Mouse (Mus musculus) small intestine, adult 2 months (tissue): Measurements from ENCODE around the gene Fancc. TPM values are rescaled to one million over a fixed set of nuclear protein-coding genes. Genes with fewer than 3 reads are reported as not detected.

ENCODE experiments used
- H3K27ac ChIP-seq: fragments of 200-500 bp; 2 replicates; pipeline ENCODE4 v1.5.1; 2012; ENCODE audit warnings: low read depth, low read length, control low read depth, inconsistent platforms; ENCODE audit not compliant: insufficient read depth
- H3K27me3 ChIP-seq: fragments of 200-500 bp; 2 replicates; pipeline ENCODE4 v1.6.1; 2012; ENCODE audit warnings: mild to moderate bottlenecking, moderate library complexity, low read length, inconsistent platforms; ENCODE audit not compliant: control insufficient read depth, insufficient read depth
- H3K36me3 ChIP-seq: fragments of 200-500 bp; 2 replicates; pipeline ENCODE4 v1.6.1; 2012; ENCODE audit warnings: mild to moderate bottlenecking, low read length, control low read depth, inconsistent platforms; ENCODE audit not compliant: control insufficient read depth, insufficient read depth
- H3K4me1 ChIP-seq: fragments of 200-500 bp; 2 replicates; pipeline ENCODE4 v1.6.1; 2012; ENCODE audit warnings: low read length, inconsistent platforms, mixed read lengths; ENCODE audit not compliant: control insufficient read depth, insufficient read depth, insufficient read length
- H3K4me3 ChIP-seq: fragments of 200-500 bp; 2 replicates; pipeline ENCODE4 v1.5.1; 2012; ENCODE audit warnings: low read depth, mild to moderate bottlenecking, control low read depth, inconsistent platforms, low read length, moderate library complexity
- CTCF ChIP-seq: fragments of 200-500 bp; IDR thresholded peaks from 2 replicates; pipeline ENCODE4 v1.5.1; 2012; ENCODE audit warnings: low read depth, mild to moderate bottlenecking, control low read depth, inconsistent platforms, low read length, moderate library complexity, mixed read lengths; ENCODE audit not compliant: insufficient replicate concordance, insufficient read length; ENCODE audit errors: extremely low read depth
- POLR2A ChIP-seq: fragments of 200-500 bp; IDR thresholded peaks from 2 replicates; pipeline ENCODE4 v1.6.1; 2012; ENCODE audit warnings: low read depth, mild to moderate bottlenecking, control low read depth, inconsistent platforms, low read length, moderate library complexity
- WGBS: fragments of 180-500 bp; shearing (Covaris S2); methylation state at CpG from one replicate; pipeline ENCODE4 v1.1.7; 2018; 5-methylcytosine and 5-hydroxymethylcytosine counted together
- polyA plus RNA-seq: library from polyadenylated mRNA; depleted of rRNA; stranded (reverse); fragments of >200 nt; gene quantifications from 2 replicates; pipeline ENCODE4 v1.2.3, GENCODE M21; 2012; rRNA removed

Gene Fancc
- polyA plus RNA-seq, 1 experiment, result 3.9 TPM

DNA sequence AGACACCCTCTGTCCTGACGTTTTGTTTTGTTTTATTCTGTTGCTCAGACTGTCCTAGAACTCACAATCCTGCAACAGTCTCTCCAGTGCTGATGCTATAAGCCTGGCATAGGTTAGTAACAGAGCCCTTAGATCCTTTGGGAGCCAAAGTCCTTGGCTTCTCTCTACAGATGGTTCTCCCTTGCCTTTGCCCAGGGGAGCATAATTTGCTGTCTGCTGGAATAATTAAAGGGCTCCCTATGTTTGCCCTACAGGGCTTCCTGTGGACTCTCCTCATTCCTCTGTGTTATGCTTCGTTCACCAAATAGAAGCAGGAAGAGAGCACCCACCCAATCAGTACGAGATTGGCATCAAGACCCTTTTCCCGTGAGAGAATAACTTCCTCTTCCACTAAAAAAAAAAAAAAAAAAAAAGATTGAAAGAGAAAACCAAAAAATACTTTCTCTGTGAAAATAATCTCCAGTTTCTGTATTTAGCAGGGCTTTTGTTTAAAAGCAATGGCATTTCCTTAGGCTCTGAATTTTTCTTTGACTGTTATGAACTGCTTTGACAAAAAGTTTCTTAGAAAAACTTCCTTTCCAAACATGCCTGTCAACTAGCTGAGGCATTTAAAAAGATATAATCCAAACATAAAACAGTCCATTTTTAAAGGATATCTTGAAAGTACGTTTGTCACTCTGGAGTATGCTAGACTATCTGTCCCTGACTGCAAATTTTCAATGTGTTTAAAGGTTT, 260.8 kb downstream of the Fancc start:
- H3K27ac ChIP-seq, result no peak overlapping the region
- H3K4me1 ChIP-seq, result peaks cover 5% of the 10 kb centered on the region
- no peaks in the 10 kb centered on the region for H3K27me3 ChIP-seq
- no peak for TF ChIP-seq CTCF
- no peak overlapping the region for H3K4me3 ChIP-seq
- H3K36me3 ChIP-seq, result no peaks in the 10 kb centered on the region
- WGBS, result 63% methylated on average over 5 of the region's 5 CpGs

DNA sequence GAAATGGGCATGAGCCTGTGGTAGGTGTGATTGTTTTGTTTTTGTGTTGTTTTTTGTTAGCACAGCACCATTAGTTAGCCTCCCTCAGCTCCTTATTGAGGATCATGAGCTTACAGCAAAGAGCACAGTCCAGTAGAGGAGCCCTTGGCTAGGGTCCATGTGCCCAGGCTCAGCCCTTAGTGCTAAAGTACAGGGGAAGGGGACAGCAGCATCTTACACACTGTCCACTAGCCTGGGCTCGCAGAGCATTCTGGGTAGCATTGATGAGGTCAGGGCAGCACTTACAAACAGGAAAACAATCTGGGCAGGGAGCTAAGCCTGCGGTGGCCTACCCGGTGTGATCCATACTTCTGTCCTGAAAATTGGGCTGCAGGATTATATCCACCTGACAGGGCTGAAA, 261.5 kb downstream of the Fancc start:
- Histone ChIP-seq H3K27me3 (no peaks in the 10 kb centered on the region), H3K27ac (no peak overlapping the region), H3K36me3 (no peaks in the 10 kb centered on the region), H3K4me3 (no peak overlapping the region), H3K4me1 (peaks cover 9% of the 10 kb centered on the region)
- TF ChIP-seq CTCF (no peak), POLR2A (no peak)
- 86% methylated on average over 3 of the region's 3 CpGs for WGBS

Other genes starting within 250 kb of the Fancc start
- gene Ptch1, start 76.3 kb upstream of the Fancc start, polyA plus RNA-seq, result 9.1 and 20.5 TPM in 2 replicates